Mouse (Mus musculus): ENCODE results near the gene Casp14.
"Not testable (repeated sequence)": the region's sequence is repeated elsewhere in the genome, so short reads cannot be mapped to it uniquely, and the experiment has no call there.

The Casp14 gene

DNA sequence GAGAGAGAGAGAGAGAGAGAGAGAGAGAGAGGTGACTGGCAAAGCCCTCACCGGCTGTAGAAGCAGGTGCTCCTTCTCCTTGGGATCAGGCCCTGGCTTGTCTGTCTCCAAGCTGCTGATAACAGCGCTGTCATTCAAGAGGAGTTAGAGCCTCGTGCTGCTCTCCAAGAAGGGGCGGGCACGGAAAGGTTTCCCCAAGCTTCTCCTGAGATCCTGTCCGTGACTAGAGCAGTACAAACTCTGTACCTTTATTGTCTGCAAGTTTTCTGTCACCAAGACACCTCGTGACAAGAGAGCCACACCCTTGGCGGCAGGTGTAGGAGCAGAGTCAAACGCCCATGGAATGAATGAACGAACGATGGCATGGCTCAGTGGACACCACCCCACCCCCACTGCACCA is at the start of gene Casp14:
TSS of gene Casp14 (minus strand) at position 239 of the 400 bp plus-strand sequence.
- DNase-seq: no peak

DNA sequence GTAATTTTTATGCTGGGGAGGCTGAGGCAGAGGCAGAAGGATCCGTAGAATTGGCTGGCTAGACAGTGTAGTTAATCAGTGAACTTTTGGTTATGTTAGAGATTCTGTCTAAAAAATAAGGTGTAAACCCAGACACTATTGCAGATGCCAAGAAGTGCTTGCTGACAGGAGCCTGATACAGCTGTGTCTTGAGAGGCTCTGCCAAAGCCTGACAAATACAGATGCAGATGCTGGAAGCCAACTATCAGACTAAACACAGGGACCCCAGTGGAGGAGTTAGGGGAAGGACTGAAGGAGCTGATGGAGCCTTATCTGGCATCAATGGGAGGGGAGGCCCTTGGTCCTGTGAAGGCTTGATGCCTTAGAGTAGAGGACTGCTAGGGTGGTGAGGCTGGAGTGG is 47.5 kb upstream of the Casp14 start:
- DNase-seq: no peak

DNA sequence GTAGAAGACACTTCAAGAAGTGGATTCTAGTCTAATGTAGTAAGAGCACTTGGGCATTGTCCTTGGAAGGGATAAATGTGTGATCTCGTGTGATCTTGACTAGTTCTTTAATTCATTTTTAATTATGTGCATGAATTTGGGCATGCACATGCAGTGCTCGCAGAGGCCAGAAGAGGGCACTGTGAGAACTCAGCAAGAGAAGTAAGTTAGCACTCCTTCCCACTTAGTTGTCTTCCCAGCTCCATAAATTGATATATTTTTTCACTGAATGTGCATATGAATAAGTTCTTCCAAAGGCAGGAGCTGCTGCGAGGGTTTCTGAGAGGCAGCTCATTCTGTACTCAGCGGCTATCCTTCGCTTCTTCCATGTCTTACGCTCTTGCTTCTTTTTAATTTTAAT is 37.9 kb upstream of the Casp14 start:
- peak; percentile 73 for DNase-seq

DNA sequence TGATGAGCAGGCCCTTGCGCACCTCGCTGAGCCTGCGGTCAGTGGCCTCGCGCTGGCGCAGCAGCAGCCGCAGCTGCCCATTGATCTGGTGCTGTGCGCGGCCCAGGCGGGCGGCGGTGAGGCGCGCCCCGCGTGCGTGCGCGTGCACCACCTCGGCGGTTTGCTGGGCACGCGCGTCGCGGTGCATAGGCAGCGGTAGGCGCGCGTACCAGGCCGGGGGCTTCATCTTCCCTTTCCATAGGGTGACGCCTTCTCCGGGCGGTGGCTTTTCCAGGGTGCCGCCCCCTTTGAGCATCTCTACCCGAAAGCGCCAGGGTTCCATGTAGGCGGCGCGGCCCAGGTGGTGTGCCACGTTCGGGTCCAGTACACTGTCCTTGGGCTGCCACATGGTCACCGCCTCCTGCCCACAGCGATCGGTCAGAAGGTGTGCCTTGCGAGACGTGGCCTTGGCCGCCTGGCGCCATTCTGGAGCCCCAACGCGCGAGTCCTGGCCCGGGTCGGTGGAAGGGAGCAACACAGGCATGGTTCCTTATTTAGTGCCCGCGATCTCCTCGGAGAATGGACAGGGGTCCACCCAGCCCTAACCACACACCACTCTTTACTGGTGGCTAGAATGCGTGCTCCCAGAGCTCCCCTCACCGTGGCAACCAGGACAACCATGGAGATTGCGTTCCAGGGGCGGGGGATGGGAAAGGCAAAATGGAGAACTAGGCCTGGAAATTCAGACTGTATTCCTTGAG is 34.5 kb upstream of the Casp14 start, which contains the start of gene Ccdc105:
TSS of gene Ccdc105 (minus strand) at position 614 of the 740 bp plus-strand sequence.
- peak; percentile 9 for DNase-seq

DNA sequence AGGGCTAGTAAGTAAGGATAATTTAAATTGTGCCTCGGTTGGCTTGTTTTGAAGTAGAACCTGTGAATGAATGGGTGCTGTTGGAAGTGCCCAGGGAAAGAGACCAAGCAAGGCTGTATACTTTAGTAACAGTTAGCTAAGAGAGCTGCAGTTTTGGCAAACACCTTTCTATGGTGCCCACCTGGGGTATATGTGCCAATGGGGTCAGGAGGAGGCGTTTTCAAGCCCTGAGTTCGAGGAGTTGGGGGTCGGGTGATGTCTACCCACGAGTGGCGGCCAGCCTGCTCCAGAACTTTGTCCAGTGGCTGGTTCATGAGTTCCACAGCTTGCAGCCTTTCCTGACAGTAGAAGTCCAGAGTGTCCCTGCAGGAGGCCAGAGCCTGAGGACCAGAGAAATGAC is 30.9 kb upstream of the Casp14 start:
- no peak for DNase-seq

DNA sequence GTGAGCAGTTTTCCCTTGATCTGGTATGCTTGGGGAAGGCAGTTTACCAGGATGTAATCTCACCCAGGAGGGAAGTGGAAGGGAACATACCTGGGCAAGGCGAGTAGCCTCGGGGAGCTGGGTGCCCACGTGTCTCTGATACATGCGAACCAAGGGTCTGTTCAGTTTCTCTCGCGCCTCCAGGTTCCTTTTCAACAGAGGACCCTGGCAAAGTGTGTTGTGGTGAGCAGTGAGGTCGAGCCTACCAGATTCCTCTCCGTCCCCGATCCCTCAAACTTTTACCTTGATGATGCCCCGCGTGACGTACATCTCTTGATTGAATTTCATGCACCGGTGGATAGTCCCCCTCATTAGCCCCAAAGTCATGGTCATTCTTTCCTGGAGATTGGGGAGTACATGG is 30.1 kb upstream of the Casp14 start:
- DNase-seq: no peak

DNA sequence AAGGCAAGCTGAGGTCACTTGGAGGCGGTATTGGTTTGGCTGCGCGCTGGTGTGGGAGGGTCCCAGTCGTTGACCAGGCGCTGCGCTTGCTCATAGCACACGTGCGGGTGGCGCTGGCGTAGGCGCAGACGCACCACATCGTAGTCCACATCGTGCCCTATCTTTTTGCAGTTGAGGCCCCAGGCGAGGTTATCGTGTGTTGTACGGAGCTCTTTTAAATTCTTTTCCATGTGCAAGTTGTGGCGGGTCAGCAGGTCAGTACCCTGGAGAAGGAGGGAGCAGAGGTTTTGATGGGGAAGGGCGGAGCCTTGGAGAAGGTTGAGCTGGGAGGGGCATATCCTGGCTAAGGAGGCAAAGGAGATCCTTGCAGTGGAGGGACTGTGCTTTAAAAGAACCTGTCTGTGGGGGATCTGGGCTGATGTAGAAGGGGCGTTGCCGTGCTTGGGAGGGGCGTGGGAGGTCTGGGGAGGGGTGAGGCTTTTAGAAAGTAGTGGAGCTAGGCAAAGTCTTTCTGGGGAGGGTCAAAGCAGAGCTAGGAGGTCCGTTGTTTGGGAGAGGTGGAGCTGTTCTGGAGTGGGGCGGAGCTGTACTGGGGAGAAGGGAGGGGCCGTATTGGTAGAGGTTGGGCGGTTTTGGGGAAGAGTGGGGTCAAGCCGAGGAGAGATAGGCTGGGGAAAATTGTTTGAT is 29.1 kb upstream of the Casp14 start:
- DNase-seq: no peak

DNA sequence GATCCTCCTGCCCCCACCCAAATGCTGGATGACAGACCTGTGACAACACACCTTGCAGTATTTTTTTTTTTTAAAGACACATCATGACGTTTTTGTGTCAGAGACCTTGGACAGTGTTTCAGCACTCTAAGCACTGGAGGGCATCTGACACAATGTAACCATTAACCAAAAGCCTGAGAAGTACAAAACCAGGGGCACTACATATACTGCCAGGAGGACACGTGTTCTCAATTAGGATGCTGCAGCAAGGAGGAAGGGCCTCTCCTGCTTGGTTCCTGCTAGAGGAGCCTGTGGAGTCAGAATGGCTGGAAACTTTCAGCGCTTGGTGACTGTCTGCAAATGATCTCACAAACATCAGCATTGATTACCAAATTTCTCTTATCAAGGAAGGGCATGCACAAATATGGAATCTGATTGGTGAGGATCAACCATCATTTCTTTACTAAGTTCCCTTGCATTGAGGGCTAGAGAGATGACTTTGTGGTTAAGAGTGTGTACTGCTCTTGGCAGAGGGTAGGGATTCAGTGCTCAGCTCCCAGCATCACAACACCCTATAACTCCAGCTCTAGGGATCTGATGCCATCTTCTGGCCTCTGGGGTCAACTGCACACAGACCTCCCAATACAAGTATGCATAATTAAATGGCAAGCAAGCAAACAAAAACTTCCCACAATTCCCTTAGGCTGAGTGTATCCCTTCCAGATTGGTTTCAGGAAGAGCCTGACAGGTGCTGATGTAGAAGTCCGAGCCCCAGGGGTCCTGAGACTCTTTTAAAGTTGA is 27.5 kb upstream of the Casp14 start:
- DNase-seq: no peak

DNA sequence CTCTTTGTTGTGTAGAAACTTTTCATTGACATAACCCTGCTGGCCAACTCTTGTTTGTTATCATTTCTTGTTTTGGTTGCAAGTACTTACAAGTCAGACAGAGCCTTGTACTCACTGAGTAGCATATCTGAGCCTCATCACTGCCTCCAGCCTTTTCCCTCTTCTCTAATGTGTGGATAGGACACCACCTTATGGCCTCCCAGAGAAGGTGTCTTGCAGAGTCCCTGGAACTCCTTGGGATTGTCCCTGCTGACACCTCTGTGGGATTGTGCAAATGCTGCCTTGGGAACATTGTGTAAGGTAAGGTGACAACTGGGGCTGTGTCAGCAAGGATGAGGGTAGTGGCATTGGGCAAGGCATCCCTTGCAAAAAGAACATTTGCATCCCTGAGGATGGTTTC is 25.6 kb upstream of the Casp14 start:
- DNase-seq: no peak

DNA sequence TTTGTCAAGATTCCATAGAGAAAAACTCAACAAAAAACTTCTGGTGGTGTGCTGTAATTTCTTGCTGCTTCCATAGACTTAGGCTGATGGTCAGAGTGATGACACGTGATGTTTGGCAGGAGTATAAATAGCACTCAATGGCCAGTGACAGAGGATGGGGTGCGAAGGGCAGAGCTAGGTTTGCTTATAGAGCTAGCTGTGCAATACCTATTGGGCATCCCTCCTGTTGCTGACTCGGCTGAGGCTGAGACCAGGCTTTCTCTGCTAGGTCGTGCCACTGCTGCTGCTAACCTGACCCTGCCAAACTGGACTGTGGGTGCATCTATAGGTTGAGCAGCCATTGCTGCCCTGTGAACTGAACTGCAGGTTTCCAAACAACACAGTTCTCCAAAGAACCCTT is 21.7 kb upstream of the Casp14 start:
- DNase-seq: no peak

DNA sequence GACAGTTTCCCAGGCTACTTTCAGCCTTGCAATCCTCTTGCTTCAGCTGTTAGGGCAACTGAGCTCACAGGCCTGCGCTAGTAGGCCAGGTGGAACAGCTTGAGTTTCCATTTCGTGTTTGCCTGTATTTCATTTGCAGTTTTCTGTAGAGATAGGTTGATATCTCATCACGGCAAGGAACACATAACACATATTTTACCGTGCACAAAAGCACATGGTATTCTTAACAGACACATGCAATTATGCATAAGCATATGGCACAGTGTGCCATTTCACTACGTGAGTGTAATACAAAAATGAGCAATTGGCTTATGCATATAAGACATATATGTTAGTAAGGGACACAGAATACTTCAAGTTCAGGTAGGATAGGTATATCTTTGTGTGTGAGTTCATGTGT is 9.8 kb upstream of the Casp14 start:
- no peak for DNase-seq

DNA sequence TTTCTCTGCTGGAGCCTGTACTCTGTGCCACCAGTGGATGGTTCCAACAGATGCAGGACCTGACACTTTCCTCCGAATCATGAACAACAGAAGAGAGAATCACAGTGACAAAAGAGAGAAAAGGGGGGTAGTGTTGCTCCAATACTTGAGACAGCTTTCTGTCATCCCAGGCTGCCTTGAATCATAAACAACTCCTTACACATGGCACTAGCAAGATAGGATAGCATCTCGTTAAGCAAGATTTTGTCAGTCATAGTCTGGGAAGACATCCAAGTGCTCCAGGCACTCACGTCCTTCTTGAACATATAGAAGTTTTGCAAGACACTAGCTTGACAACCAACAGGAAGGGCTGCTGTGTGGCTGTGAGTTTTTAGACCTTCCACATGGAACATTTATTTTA is 8.9 kb upstream of the Casp14 start:
- no peak for DNase-seq

DNA sequence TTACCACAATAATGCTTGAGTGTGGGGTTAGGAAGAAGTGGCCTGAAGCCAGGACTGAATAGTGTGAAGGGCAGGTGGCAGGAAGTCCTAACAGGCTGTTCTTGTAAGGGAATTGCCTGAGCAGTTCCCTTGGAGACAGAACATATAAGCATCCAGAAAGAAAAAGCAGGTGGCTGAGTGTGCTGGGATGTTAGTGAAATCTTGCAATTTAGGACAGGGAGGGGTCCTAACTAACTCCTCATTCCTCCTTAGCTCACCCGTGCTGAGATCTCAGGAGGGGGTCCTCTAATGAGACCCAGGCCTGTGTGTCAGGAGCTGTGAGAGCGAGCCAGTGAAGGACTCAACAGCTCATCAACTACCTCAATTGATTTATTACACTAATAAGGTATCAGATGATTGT is 5.3 kb upstream of the Casp14 start:
- DNase-seq: no peak

DNA sequence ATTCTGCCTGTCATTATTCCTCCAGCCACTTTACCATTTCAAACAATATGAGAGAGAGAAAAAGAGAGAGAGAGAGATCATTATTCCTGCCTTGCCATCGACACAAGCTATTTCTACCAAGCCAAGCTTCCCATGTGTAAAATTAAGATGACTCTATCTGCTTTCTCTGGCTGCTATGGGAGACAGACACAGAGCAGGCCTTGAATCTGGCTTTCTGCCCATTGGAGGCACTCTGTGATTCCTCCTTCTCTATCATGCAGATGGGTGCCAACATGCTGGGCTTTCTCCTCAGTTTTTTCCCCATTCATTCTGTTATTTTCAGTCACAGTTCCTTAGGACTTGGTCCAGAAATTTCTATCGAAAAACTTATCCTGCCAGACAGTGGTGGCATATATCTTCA is 4.6 kb upstream of the Casp14 start:
- no peak for DNase-seq

DNA sequence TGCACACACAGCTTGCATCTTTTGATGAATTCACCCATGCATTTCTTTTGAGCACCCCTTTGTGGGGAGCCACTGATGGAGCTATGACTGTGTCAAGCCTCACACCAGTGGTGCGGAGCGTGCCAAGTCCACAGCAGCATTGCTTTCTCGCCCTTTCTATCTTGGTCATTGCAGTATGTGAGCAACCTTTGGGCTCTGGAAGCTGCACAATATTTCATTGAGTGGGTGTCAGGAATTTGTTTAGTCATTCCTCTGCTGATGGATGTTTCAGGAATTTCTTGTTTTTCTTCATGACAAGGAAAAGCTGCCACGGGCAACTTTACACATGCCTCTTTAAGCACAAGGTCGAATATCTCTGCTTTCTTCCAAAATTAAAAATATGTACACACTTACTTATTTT is 3.9 kb upstream of the Casp14 start:
- no peak for DNase-seq

DNA sequence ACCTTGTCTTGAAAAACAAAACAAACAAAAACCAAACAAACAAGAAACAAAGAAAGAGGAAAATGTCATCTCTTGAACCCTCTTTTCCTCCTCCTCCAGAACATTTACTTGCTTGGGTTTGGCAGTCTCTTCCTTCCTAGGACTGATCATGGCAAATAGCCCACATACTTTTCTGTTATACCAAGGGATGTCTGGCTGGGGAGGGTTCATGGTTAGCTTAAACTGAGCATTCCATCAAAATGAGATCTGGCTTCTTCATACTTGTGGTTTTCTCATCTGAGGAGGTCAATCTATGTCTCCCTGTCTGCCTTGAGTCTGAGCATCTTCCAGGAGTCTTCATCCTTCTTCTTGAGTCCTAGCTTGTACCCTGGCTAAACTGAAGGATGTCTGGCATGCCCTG is 1.9 kb downstream of the Casp14 start:
- no peak for DNase-seq

DNA sequence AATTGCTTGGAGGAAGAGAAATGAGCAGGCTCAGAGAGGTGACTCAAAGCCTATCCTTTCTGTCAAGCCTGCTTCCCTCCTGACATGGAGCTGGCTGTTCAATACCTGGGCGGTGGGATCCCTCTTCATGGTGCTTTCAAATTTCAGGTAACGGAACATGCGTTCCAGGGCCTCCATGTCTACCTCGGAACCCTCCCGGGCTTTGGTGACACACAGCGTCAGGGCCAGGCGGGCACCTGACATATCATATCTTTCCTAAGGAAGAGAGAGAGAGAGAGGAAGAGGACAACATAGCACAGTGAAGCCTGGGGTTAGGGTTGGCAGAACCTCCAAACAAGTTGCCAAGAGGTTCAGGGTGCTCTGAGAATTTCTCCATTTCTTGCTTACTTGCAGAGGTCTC is 2.9 kb downstream of the Casp14 start:
- no peak for DNase-seq

DNA sequence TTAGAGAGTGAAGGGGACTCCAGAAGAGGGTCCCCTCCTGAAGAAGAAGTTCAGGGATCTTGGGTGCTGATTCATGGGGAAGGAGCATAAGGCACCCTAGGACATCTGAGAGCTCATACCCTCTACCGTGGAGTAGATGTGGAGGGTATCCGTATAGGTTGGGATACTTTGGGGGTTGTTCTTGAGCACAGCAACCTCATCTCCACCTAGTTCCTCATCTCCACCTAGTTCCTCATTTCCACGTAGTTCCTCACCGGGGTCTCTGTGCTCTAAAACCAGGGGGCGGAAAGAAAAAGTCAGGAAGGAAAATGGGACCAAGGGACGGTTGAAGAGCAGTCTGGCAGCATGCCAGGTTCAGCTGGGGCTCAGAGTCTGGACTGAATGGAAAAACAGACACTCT is 4.0 kb downstream of the Casp14 start:
- DNase-seq: no peak

DNA sequence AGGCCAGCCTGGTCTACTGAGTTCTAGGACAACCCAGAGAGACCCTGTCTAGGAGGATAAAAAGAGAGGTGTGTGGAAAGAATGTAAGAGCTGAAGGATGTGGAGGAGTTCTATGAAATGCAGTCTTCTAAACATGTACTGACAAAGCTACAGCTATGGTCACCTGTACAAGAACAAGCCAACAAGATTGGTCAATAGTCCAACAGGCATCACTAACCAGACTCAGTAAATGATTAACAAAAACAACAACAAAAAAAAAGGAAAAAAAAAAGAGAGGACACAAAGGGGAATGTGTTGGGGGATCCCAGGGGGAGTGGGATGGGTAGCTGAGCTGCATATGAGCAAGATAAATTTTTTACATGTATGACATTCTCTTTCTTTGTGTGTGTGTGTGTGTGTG is 7.4 kb downstream of the Casp14 start:
- DNase-seq: no peak

DNA sequence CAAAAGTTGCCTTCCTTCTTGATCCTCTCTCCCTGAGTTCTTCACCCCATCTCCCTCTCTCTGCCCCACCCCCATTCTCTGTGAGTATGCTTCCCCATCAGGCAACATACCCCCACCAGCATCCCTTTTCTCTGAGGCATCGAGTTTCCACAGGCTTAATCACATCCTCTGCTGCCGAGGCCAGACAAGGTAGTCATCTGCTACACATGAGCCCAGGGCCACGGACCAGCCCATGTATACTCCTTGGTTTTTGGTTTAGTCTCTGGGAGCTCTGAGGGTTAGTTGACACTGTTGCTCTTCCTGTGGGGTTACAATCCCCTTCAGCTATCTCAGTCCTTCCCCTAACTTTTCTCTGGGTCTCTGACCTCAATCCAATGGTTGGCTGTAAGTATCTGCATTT is 17.2 kb downstream of the Casp14 start:
- DNase-seq: no peak

DNA sequence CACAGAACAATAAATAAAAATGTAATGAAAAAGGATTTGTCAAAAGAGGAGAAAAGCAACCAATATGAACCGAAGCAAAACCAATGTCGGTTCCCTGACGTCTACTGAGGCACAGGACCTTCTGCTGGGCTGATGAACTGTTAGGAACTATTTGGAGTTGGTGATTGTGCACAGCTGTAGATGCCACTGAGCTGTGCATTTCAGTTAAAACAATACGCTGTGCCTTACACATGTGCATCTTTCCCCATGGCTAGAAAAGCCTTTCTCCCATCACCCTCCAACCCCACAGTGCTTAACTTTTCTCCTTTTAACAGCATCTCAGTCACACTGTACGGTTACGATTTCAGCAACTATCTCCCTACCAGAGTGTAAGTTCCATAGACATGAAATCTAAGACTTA is 28.1 kb downstream of the Casp14 start:
- DNase-seq: no peak

DNA sequence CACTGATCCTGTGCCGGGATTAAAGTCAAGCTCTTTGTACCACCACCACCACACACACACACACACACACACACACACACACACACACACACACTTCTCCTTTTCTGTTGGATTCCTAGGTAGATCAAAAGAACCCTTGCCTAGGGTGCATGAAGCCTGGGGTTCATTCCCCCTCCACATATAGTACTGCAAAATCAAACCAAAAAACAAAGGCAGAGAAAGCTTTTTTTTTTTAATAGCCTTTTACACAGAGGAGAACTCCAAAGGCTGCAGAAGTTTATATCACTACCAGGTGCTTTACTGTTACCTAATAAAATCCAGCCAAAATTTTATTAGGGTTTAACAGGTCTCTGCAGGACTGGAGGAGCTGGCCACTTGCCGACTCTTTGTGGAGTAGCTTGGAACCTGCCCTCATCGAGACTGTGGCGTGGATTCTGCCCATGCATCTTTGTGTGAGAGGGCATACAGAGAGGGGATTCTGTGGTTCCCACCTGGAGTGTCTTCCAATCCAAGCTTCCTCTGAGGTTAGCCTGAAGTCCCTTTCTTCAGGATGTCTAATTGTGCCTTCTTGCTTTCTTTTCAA is 31.0 kb downstream of the Casp14 start:
- no peak for DNase-seq

DNA sequence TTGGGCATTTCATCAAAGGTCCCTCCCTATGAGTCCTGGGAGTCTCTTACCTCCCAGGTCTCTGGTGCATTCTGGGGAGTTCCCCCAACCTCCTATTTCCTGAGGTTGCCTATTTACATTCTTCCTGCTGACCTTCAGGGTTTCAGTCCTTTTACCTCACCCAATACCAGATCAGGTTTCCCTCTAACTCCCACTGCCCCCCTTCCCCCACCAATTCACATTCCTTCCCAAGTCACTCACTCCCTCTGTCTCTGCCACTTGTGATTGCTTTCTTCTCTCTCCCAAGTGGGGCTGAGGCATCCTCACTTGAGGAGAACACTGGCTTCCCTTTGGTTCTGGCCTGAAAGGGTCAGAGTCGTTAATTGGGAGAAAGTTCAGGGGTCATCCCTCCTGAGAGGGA is 48.0 kb downstream of the Casp14 start:
- not testable (repeated sequence) for DNase-seq

DNA sequence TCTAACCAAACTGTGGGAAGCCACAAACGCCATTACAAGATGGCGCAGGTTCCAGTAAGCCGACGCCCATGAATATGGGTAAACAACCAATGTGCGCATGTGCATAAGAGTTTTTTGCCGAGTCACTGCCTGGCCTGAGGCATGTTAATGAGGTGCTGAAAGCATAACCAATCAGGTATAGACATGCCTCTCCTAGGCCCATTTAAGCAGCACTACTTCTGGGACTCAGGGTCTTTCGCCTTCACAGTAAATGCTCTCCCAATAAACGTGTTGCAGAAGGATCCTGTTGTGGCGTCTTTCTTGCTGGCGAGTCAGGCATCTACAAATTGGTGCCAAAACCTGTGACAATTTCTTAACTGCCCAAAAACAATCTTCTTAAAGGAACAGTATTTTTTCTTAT is 51.4 kb downstream of the Casp14 start:
- not testable (repeated sequence) for DNase-seq
